In genomic region chr9:21725224-21726121, GRCm38 (mm10) we compare ENCODE assay signal across 8 mouse cellular contexts. TPM values are rescaled to one million over a fixed set of nuclear protein-coding genes. Genes with fewer than 3 reads are reported as not detected.
DNase-seq lines count a peak whose midpoint lies in the region; ATAC-seq and TF ChIP-seq lines count a peak whose summit lies in the region.

No protein-coding gene starts in this region.

- peak overlapping the region; percentile 77 for H3K4me3 ChIP-seq in kidney, embryonic 15.5 days (replicated peaks)
- peak overlapping the region; percentile 74 for H3K4me3 ChIP-seq in embryonic facial prominence, embryonic 13.5 days
- peak overlapping the region; percentile 79 for H3K4me3 ChIP-seq in limb, embryonic 11.5 days (ENCODE audit: low read depth, low read length)
- H3K4me3 ChIP-seq in myocyte = peak overlapping the region; percentile 97

- ATAC-seq in kidney, embryonic 15.5 days (replicated peaks; ENCODE audit: low FRiP score) = no peak
- no peak for ATAC-seq in embryonic facial prominence, embryonic 13.5 days (ENCODE audit: insufficient number of reproducible peaks, insufficient read depth, low FRiP score, low TSS enrichment, low read depth)
- ATAC-seq in limb, embryonic 11.5 days (ENCODE audit: insufficient number of reproducible peaks, low FRiP score, low TSS enrichment, low read depth) = no peak

- no peak for DNase-seq in kidney, adult 11 months
- DNase-seq in limb, embryonic 11.5 days (ENCODE audit: low spot score) = no peak
- DNase-seq in spleen, postnatal 36 days (ENCODE audit: low spot score in 2 of 2) = no peak
- no peak for DNase-seq in urinary bladder, postnatal 10 days (ENCODE audit: low spot score)
- DNase-seq in right cerebral cortex, postnatal 36 days (ENCODE audit: low spot score in 2 of 2) = no peak

- no peaks in the 10 kb centered on the region for H3K27me3 ChIP-seq in kidney, embryonic 15.5 days
- H3K27me3 ChIP-seq in embryonic facial prominence, embryonic 13.5 days = no peaks in the 10 kb centered on the region
- H3K27me3 ChIP-seq in limb, embryonic 11.5 days (ENCODE audit: control insufficient read depth, insufficient read depth, low read length) = no peaks in the 10 kb centered on the region
- no peaks in the 10 kb centered on the region for H3K27me3 ChIP-seq in myocyte (ENCODE audit: control insufficient read depth, insufficient read depth, insufficient read length)

- peak overlapping the region; percentile 96; the same call in 1 of the 2 replicates for H3K27ac ChIP-seq in kidney, embryonic 15.5 days
- H3K27ac ChIP-seq in embryonic facial prominence, embryonic 13.5 days = peak overlapping the region; percentile 97; the same call in 1 of the 2 replicates
- no peak overlapping the region for H3K27ac ChIP-seq in limb, embryonic 11.5 days (replicated peaks; ENCODE audit: low read depth, low read length)

- H3K79me2 ChIP-seq in myocyte (ENCODE audit: control insufficient read depth, insufficient read depth) = peaks cover 68% of the 10 kb centered on the region

- H3K9me3 ChIP-seq in kidney, embryonic 15.5 days (replicated peaks) = no peaks in the 10 kb centered on the region
- H3K9me3 ChIP-seq in embryonic facial prominence, embryonic 13.5 days = no peaks in the 10 kb centered on the region
- no peaks in the 10 kb centered on the region for H3K9me3 ChIP-seq in limb, embryonic 11.5 days (ENCODE audit: control insufficient read depth, low read length)

- H3K9ac ChIP-seq in kidney, embryonic 15.5 days = no peak overlapping the region
- peak overlapping the region; percentile 81; the same call in 1 of the 2 replicates for H3K9ac ChIP-seq in embryonic facial prominence, embryonic 13.5 days
- no peak overlapping the region for H3K9ac ChIP-seq in limb, embryonic 11.5 days (ENCODE audit: low read length)

- peak overlapping the region; percentile 34 for H3ac ChIP-seq in myocyte (ENCODE audit: control insufficient read depth, insufficient read length)

- peak overlapping the region; percentile 72 for H3K4me2 ChIP-seq in kidney, embryonic 15.5 days
- H3K4me2 ChIP-seq in embryonic facial prominence, embryonic 13.5 days = peak overlapping the region; percentile 81
- peak overlapping the region; percentile 66; the same call in 1 of the 2 replicates for H3K4me2 ChIP-seq in limb, embryonic 11.5 days (ENCODE audit: low read depth, severe bottlenecking)
- peak overlapping the region; percentile 89 for H3K4me2 ChIP-seq in myocyte (ENCODE audit: low read depth)

- H3K36me3 ChIP-seq in kidney, embryonic 15.5 days = peaks cover 24% of the 10 kb centered on the region
- H3K36me3 ChIP-seq in embryonic facial prominence, embryonic 13.5 days = peaks cover 40% of the 10 kb centered on the region
- H3K36me3 ChIP-seq in limb, embryonic 11.5 days (ENCODE audit: control insufficient read depth, insufficient read depth, low read length) = peaks cover 8% of the 10 kb centered on the region
- peaks cover 7% of the 10 kb centered on the region for H3K36me3 ChIP-seq in myocyte (ENCODE audit: control insufficient read depth, insufficient read depth)

- 73% methylated on average over 23 of the region's 23 CpGs for WGBS in kidney, embryonic 15.5 days
- WGBS in embryonic facial prominence, embryonic 13.5 days = 84% methylated on average over 23 of the region's 23 CpGs
- 89% methylated on average over 23 of the region's 23 CpGs for WGBS in limb, embryonic 11.5 days

- H3K4me1 ChIP-seq in kidney, embryonic 15.5 days = peaks cover 65% of the 10 kb centered on the region
- H3K4me1 ChIP-seq in embryonic facial prominence, embryonic 13.5 days = peaks cover 36% of the 10 kb centered on the region
- H3K4me1 ChIP-seq in limb, embryonic 11.5 days (ENCODE audit: control insufficient read depth, insufficient read depth, low read length) = peaks cover 5% of the 10 kb centered on the region

- TF ChIP-seq POLR2A in myocyte (IDR thresholded peaks at IDR 0.05; ENCODE audit: insufficient read length, low read depth) = no peak

TF ChIP-seq in myocyte, 11 proteins besides CTCF, POLR2A, EP300 and RAD21:
- TF ChIP-seq SRF (IDR thresholded peaks at IDR 0.05; ENCODE audit: control insufficient read depth, insufficient read length, low read depth) (no peak), TCF3 (IDR thresholded peaks at IDR 0.05; ENCODE audit: insufficient read length, low read depth) (no peak), CEBPB (IDR thresholded peaks at IDR 0.05; ENCODE audit: insufficient read depth, poor library complexity, severe bottlenecking) (no peak), MAX (IDR thresholded peaks at IDR 0.05; ENCODE audit: low read depth) (no peak), E2F4 (IDR thresholded peaks at IDR 0.05; ENCODE audit: insufficient read depth) (no peak), TCF12 (IDR thresholded peaks at IDR 0.05; ENCODE audit: insufficient read depth, poor library complexity, severe bottlenecking) (no peak), USF1 (IDR thresholded peaks at IDR 0.05; ENCODE audit: low read depth) (no peak), MYOD1 (IDR thresholded peaks at IDR 0.05; ENCODE audit: control insufficient read depth in 1 of 3, insufficient read length in 2 of 3, low read depth in 2 of 3) (no peak), MYOG (IDR thresholded peaks at IDR 0.05; ENCODE audit: control insufficient read depth in 1 of 3, insufficient read depth in 1 of 3, insufficient read length in 2 of 3, low read depth in 2 of 3) (no peak), REST (IDR thresholded peaks at IDR 0.05; ENCODE audit: insufficient read depth, insufficient read length) (no peak), POLR2AphosphoS2 (IDR thresholded peaks at IDR 0.05; ENCODE audit: insufficient read length, low read depth) (no peak)
TF ChIP-seq in myocyte: peak in this region for 0.

RNA-seq across cellular contexts. Expression of gene Ldlr, which starts 2.2 kb away (rescaled TPM):
- polyA plus RNA-seq in kidney, embryonic 15.5 days (2015; fragmentation: Nextera tagmentation; extraction: Ambion mirVana) = 28.9 and 34.9 TPM in 2 replicates
- 31.2 and 37.3 TPM in 2 replicates for polyA plus RNA-seq in embryonic facial prominence, embryonic 13.5 days (2015; fragmentation: Nextera tagmentation; extraction: Ambion mirVana)
- polyA plus RNA-seq in limb, embryonic 11.5 days (2014; fragmentation: Nextera tagmentation; extraction: Ambion mirVana) = 15.2 and 23.2 TPM in 2 replicates
- polyA plus RNA-seq in myocyte (2012; fragmentation: generic; extraction: Trizol) = 106 TPM

RNA-seq across cellular contexts. Expression of gene Spc24, which starts 34.6 kb away (rescaled TPM):
- 126 and 135 TPM in 2 replicates for polyA plus RNA-seq in kidney, embryonic 15.5 days (2015; fragmentation: Nextera tagmentation; extraction: Ambion mirVana)
- 105 and 111 TPM in 2 replicates for polyA plus RNA-seq in embryonic facial prominence, embryonic 13.5 days (2015; fragmentation: Nextera tagmentation; extraction: Ambion mirVana)
- polyA plus RNA-seq in limb, embryonic 11.5 days (2014; fragmentation: Nextera tagmentation; extraction: Ambion mirVana) = 176 and 183 TPM in 2 replicates
- 31.0 TPM for polyA plus RNA-seq in myocyte (2012; fragmentation: generic; extraction: Trizol)
